Mouse (Mus musculus): ENCODE measurements around the gene 2510039O18Rik. TPM values are rescaled to one million over a fixed set of nuclear protein-coding genes. Genes with fewer than 3 reads are reported as not detected.

Gene 2510039O18Rik
- polyA plus RNA-seq, 1 experiment from 2014 or later: 13.0 TPM

GRCm38 (mm10) chr4:147965712-147966111 is 25.0 kb downstream of the 2510039O18Rik start:
- Histone ChIP-seq H3K9me3 (no peaks in the 10 kb centered on the region), H3K36me3 (no peaks in the 10 kb centered on the region), H3K4me1 (replicated peaks) (no peaks in the 10 kb centered on the region), H3K4me3 (no peak overlapping the region), H3K27ac (no peak overlapping the region), H3K4me2 (no peak overlapping the region), H3K9ac (no peak overlapping the region), H3K27me3 (no peaks in the 10 kb centered on the region)
- 86% methylated on average over 7 of the region's 7 CpGs for WGBS
- no peak for ATAC-seq (ENCODE audit: low FRiP score)

- no peaks in the 10 kb centered on the region for H3K9me3 ChIP-seq
- no peaks in the 10 kb centered on the region for H3K27me3 ChIP-seq
- no peak for ATAC-seq (ENCODE audit: low FRiP score)
- no peak overlapping the region for H3K9ac ChIP-seq
- no peak overlapping the region for H3K4me2 ChIP-seq
- WGBS: 77% methylated on average over 2 of the region's 2 CpGs
- no peak overlapping the region for H3K27ac ChIP-seq
- H3K36me3 ChIP-seq: no peaks in the 10 kb centered on the region
- H3K4me1 ChIP-seq (replicated peaks): no peaks in the 10 kb centered on the region
- H3K4me3 ChIP-seq: no peak overlapping the region
Observed at GRCm38 (mm10) chr4:147968816-147969215, 28.1 kb downstream of the 2510039O18Rik start.

GRCm38 (mm10) chr4:147969337-147969736 is 28.6 kb downstream of the 2510039O18Rik start:
- no peak for ATAC-seq (ENCODE audit: low FRiP score)
- Histone ChIP-seq H3K4me3 (no peak overlapping the region), H3K9me3 (no peaks in the 10 kb centered on the region), H3K4me1 (replicated peaks) (no peaks in the 10 kb centered on the region), H3K4me2 (no peak overlapping the region), H3K36me3 (no peaks in the 10 kb centered on the region), H3K9ac (no peak overlapping the region), H3K27me3 (no peaks in the 10 kb centered on the region), H3K27ac (no peak overlapping the region)
- 62% methylated on average over 9 of the region's 9 CpGs for WGBS

DNA sequence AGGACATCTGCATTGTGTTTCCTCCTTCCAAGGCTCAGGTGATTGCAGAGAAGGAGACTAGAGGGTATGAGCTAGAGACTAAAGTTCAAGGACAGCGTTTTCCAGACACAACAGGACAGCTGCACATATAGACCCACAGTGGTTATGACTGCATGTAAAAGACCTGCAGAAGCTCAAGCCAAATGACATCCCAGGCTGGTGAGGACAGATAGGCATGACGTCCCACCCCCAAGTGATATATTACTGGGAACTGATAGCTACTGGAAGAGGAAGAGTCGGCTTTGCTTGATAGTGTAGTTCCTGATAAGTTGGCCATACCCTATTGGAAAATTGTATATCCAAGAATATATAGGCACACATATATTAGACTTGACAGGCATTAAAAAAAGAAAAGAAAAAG is 35.5 kb downstream of the 2510039O18Rik start:
- Histone ChIP-seq H3K4me2 (no peak overlapping the region), H3K9me3 (no peaks in the 10 kb centered on the region), H3K4me1 (replicated peaks) (no peaks in the 10 kb centered on the region), H3K4me3 (no peak overlapping the region), H3K27ac (no peak overlapping the region), H3K27me3 (no peaks in the 10 kb centered on the region), H3K9ac (no peak overlapping the region), H3K36me3 (no peaks in the 10 kb centered on the region)
- 79% methylated on average over 3 of the region's 3 CpGs for WGBS
- no peak for ATAC-seq (ENCODE audit: low FRiP score)

- Histone ChIP-seq H3K4me1 (replicated peaks) (no peaks in the 10 kb centered on the region), H3K27me3 (no peaks in the 10 kb centered on the region), H3K9ac (no peak overlapping the region), H3K4me2 (no peak overlapping the region), H3K27ac (no peak overlapping the region), H3K4me3 (no peak overlapping the region), H3K36me3 (no peaks in the 10 kb centered on the region), H3K9me3 (no peaks in the 10 kb centered on the region)
- no peak for ATAC-seq (ENCODE audit: low FRiP score)
- 88% methylated on average over 4 of the region's 4 CpGs for WGBS
Observed at GRCm38 (mm10) chr4:147977726-147978125, 37.0 kb downstream of the 2510039O18Rik start.

DNA sequence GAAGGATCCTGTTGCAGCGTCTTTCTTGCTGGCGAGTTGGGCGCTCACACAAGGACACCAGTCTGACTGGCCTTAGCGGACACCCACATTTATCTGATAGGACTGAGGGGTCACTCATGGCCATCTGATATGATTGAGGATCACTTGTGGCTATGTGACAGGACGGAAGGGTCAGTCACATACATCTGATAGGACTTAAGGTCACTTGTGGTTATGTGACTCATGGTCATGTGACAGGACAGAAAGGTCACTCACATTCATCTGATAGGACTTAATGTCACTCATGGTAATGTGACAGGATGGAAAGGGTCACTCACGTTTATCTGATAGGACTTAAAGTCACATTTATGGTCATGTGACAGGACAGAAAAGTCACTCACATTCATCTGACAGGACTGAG is 37.7 kb downstream of the 2510039O18Rik start:
- Histone ChIP-seq H3K4me3 (no peak overlapping the region), H3K27me3 (no peaks in the 10 kb centered on the region), H3K9me3 (no peaks in the 10 kb centered on the region), H3K36me3 (no peaks in the 10 kb centered on the region), H3K4me2 (no peak overlapping the region), H3K9ac (no peak overlapping the region), H3K4me1 (replicated peaks) (no peaks in the 10 kb centered on the region), H3K27ac (no peak overlapping the region)
- no peak for ATAC-seq (ENCODE audit: low FRiP score)
- 91% methylated on average over 6 of the region's 6 CpGs for WGBS

- H3K27me3 ChIP-seq: no peaks in the 10 kb centered on the region
- H3K36me3 ChIP-seq: no peaks in the 10 kb centered on the region
- no peaks in the 10 kb centered on the region for H3K4me1 ChIP-seq (replicated peaks)
- no peak overlapping the region for H3K9ac ChIP-seq
- no peak for ATAC-seq (ENCODE audit: low FRiP score)
- no peak overlapping the region for H3K4me2 ChIP-seq
- no peaks in the 10 kb centered on the region for H3K9me3 ChIP-seq
- no peak overlapping the region for H3K4me3 ChIP-seq
- H3K27ac ChIP-seq: no peak overlapping the region
- WGBS: 71% methylated on average over 7 of the region's 7 CpGs
Observed at GRCm38 (mm10) chr4:147979441-147979860, 38.8 kb downstream of the 2510039O18Rik start.

DNA sequence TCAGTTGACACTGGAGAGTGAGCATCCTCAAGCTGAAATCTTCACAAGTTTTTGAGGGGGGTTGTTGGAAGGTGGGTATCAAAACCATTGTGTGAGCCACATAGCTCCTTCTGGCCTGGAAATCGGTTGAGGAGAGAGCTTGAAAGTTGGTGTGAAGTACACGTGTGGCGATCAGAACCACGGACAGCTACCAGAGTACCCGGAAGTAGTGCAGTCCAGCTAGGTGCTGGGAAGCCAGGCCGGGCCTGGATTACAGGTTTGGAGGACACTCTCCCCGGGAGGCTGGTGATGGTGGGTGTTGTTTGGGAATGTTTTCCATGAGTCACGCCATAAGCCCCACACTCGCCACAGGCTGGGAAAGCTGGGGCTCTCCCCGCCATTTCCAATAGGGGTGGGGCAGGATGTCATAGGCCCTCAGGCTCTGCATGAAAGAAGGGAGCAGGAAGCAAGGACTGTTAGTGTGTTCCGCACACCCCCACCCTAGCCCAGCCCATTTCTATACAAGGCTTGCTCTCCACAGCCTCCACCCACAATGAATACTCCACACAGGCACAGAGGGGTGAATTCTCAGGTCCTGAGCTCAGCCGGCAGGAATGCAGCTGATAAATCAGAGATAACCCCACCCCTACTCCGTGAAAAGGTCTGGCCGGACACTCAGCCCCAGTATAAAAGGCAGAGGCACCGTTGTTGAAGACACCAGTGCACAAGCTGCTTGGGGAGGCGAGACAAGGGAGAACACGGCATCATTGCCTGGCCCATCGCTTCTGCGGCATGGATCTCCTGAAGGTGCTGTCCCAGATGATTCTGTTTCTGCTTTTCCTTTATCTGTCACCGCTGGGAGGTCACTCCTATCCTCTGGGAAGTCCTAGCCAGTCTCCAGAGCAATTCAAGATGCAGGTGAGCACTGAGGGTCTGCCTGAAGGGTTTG is 44.8 kb downstream of the 2510039O18Rik start, which contains the start of gene Nppb:
Gene Nppb (plus strand): TSS at position 584 of the 928 bp plus-strand sequence.
- H3K27ac ChIP-seq: no peak within 1 kb of the TSS
- H3K9ac ChIP-seq: no peak within 1 kb of the TSS
- no peak within 1 kb of the TSS for H3K4me3 ChIP-seq

DNA sequence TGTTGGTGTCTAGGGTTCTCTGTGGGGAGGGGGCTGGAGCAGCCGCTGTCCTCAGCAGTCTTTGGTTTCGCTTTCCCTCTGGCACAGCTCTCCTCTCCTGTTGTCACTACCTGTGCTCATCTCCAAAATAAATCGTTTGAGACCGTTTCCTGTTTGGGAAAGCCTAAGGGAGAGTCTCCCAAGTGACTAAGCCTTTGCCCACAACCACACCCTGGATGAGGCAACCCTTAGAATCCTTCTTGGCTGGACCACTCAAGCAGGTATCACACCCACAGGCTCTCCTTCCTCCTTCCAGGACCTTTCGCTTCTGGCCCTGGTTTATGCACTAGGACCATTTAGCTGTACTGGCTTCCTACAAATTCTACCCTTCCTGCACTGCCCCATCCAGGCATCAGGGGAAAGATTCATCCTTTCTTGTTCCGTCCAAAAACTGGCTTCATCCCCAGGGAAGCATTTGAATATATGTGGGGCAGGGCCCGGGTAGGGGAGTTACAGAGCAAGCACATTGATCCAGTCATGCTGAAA is 52.9 kb downstream of the 2510039O18Rik start:
- Histone ChIP-seq H3K27me3 (no peaks in the 10 kb centered on the region), H3K4me1 (replicated peaks) (no peaks in the 10 kb centered on the region), H3K27ac (no peak overlapping the region), H3K36me3 (no peaks in the 10 kb centered on the region), H3K4me2 (no peak overlapping the region), H3K9ac (no peak overlapping the region), H3K9me3 (no peaks in the 10 kb centered on the region), H3K4me3 (no peak overlapping the region)
- 74% methylated on average over 7 of the region's 7 CpGs for WGBS
- no peak for ATAC-seq (ENCODE audit: low FRiP score)

More for the DNA sequence above, 44.8 kb downstream of the 2510039O18Rik start, which contains the start of gene Nppb:
- no peak for ATAC-seq (ENCODE audit: low FRiP score)
- no peaks in the 10 kb centered on the region for H3K4me1 ChIP-seq (replicated peaks)
- H3K27me3 ChIP-seq: no peaks in the 10 kb centered on the region
- H3K36me3 ChIP-seq: no peaks in the 10 kb centered on the region
- H3K9me3 ChIP-seq: no peaks in the 10 kb centered on the region
- WGBS: 41% methylated on average over 20 of the region's 20 CpGs
- H3K4me2 ChIP-seq: no peak within 1 kb of the TSS

DNA sequence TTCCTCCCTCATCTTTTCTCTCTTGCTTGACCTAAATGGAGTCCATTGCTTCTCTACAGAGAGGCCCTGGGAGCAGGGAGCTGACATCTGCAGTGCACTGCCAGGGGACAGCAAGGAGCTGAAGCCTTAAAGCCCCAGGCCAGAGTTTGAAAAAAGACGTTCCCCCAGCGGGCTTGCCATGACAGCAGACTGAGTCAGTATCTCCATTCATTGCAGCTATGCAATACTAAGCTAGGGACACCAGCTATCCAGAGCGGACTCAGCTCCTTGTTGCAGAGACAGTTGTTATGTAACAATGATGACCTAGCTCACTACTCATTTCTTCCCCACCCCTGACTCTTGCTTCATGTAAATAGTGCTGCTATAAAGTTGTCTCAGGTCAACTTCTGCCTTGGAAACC is 54.6 kb downstream of the 2510039O18Rik start:
- 87% methylated on average over 3 of the region's 3 CpGs for WGBS
- H3K9me3 ChIP-seq: no peaks in the 10 kb centered on the region
- no peak overlapping the region for H3K27ac ChIP-seq
- H3K27me3 ChIP-seq: no peaks in the 10 kb centered on the region
- no peak for ATAC-seq (ENCODE audit: low FRiP score)
- H3K4me2 ChIP-seq: no peak overlapping the region
- no peak overlapping the region for H3K9ac ChIP-seq
- H3K36me3 ChIP-seq: no peaks in the 10 kb centered on the region
- H3K4me3 ChIP-seq: no peak overlapping the region
- H3K4me1 ChIP-seq (replicated peaks): peaks cover 8% of the 10 kb centered on the region

Measured in hindbrain, embryonic 13.5 days (tissue).